In the genomic region with DNA sequence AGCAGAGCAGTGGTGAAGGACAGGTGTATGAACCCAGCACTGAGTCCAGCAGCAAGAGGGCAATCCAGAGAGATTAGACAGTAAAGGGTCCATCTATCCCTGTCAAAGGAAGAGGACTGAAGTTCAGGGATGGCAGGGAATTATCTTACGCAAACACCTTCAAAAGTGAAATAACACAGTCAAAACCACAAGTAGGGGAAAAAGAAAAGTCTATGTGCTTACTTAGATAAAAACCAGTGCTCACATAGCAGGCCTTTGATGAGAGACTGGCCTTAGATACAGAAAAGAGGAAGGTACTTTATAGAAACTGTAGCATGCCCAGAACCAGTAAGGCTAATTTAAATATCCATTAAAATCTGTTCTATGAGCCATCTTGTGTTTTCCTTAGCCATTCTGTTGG, we compare ENCODE assay signal across 29 mouse cellular contexts. TPM values are rescaled to one million over a fixed set of nuclear protein-coding genes. Genes with fewer than 3 reads are reported as not detected.
A peak's percentile ranks its signal among the peaks of the same experiment; 100 is the strongest.
DNase-seq lines count a peak whose midpoint lies in the region; ATAC-seq lines count a peak whose summit lies in the region.
"Had no signal": no experiment of that assay in that cellular context is flagged by ENCODE, and none has a peak within 500 bp of the region (broad histone marks: within the 10 kb centered on the region; RNA-seq: fewer than 3 reads in every experiment).

No protein-coding gene starts in this region.

- H3K27ac ChIP-seq in liver, embryonic 12.5 days, result no peak overlapping the region
- no peak overlapping the region for H3K27ac ChIP-seq in kidney, embryonic 15.5 days
- H3K27ac ChIP-seq: limb, embryonic 12.5 days; liver, embryonic 15.5 days; stomach, postnatal 0 days had no signal

- H3K9ac ChIP-seq in liver, embryonic 12.5 days, result no peak overlapping the region
- H3K9ac ChIP-seq in kidney, embryonic 15.5 days, result no peak overlapping the region
- H3K9ac ChIP-seq: limb, embryonic 12.5 days; liver, embryonic 15.5 days had no signal

- H3K4me1 ChIP-seq in liver, embryonic 12.5 days, result peaks cover 24% of the 10 kb centered on the region
- H3K4me1 ChIP-seq in kidney, embryonic 15.5 days, result peaks cover 27% of the 10 kb centered on the region

- H3K36me3 ChIP-seq in liver, embryonic 12.5 days, result no peaks in the 10 kb centered on the region
- no peaks in the 10 kb centered on the region for H3K36me3 ChIP-seq in kidney, embryonic 15.5 days
- H3K36me3 ChIP-seq: G1E; limb, embryonic 12.5 days; liver, embryonic 15.5 days had no signal

- DNase-seq in A20 (ENCODE audit: low read depth, low spot score) (peak; percentile 59), MEL-GATA-1-ER (ENCODE audit: extremely low read depth, low read depth) (peak; percentile 94)
- no peak for DNase-seq in heart, adult 9 months (ENCODE audit: low spot score in 2 of 2)
- DNase-seq: adrenal gland, postnatal 25 days; cerebellum, adult 18-20 months; cerebellum, postnatal 10 days; gastrocnemius, postnatal 25 days; heart, postnatal 14 days; kidney, adult 9 months; kidney, postnatal 14 days; layer of hippocampus, adult 9-11 months; lung, postnatal 4 days; right cerebral cortex, postnatal 25 days; thymus, adult 18-20 months; thymus, postnatal 25 days had no signal

- peak; percentile 26; the same call in 1 of the 2 replicates for ATAC-seq in liver, embryonic 12.5 days
- ATAC-seq in megakaryocyte progenitor cell, adult 5-6 weeks (replicated peaks; ENCODE audit: poor library complexity), result peak; percentile 54
- ATAC-seq in frontal cortex, adult (ENCODE audit: low TSS enrichment), result no peak
- no peak for ATAC-seq in kidney, embryonic 15.5 days (replicated peaks; ENCODE audit: low FRiP score)
- ATAC-seq: forebrain, embryonic 16.5 days; hindbrain, embryonic 16.5 days; intestine, postnatal 0 days; midbrain, embryonic 16.5 days had no signal

- no peak overlapping the region for H3K4me3 ChIP-seq in liver, embryonic 12.5 days
- no peak overlapping the region for H3K4me3 ChIP-seq in kidney, embryonic 15.5 days (replicated peaks)
- H3K4me3 ChIP-seq: erythroblast, embryonic 14.5 days; limb, embryonic 12.5 days; liver, embryonic 15.5 days had no signal

- 37% methylated on average over 1 of the region's 1 CpGs for WGBS in liver, embryonic 12.5 days (ENCODE audit: insufficient replicate concordance)
- WGBS in kidney, embryonic 15.5 days, result 97% methylated on average over 1 of the region's 1 CpGs

- H3K9me3 ChIP-seq in liver, embryonic 12.5 days (replicated peaks), result no peaks in the 10 kb centered on the region
- H3K9me3 ChIP-seq in kidney, embryonic 15.5 days (replicated peaks), result no peaks in the 10 kb centered on the region
- H3K9me3 ChIP-seq: G1E; limb, embryonic 12.5 days; liver, embryonic 15.5 days had no signal

- no peak overlapping the region for H3K4me2 ChIP-seq in liver, embryonic 12.5 days
- H3K4me2 ChIP-seq in kidney, embryonic 15.5 days, result no peak overlapping the region
- H3K4me2 ChIP-seq: limb, embryonic 12.5 days; liver, embryonic 15.5 days; midbrain, embryonic 11.5 days had no signal

- H3K27me3 ChIP-seq in liver, embryonic 12.5 days (replicated peaks), result no peaks in the 10 kb centered on the region
- H3K27me3 ChIP-seq in kidney, embryonic 15.5 days, result peaks cover 9% of the 10 kb centered on the region; the same call in 1 of the 2 replicates
- H3K27me3 ChIP-seq: limb, embryonic 12.5 days; liver, embryonic 15.5 days had no signal

RNA-seq across cellular contexts. Expression of a gene that starts 40.4 kb away (rescaled TPM):
- 9.4 and 9.7 TPM in 2 replicates for polyA plus RNA-seq in liver, embryonic 12.5 days (2016; fragmentation: Nextera tagmentation; extraction: Ambion mirVana)
- 10.1 and 11.9 TPM in 2 replicates for total RNA-seq in megakaryocyte progenitor cell, adult 5-6 weeks (2015)
- 8.8 and 16.0 TPM in 2 replicates for total RNA-seq in megakaryocyte progenitor cell, adult 5-6 weeks (2017)
- polyA plus RNA-seq in kidney, embryonic 15.5 days (2015; fragmentation: Nextera tagmentation; extraction: Ambion mirVana), result 28.7 and 29.8 TPM in 2 replicates

Comparison
In these comparisons a context has a peak if more than half of its experiments do, and no peak if none do; other contexts are left out.
1. DNase-seq: peak in A20 (single experiment) and MEL-GATA-1-ER (single experiment); none in heart, adult 9 months (0 of 2).
2. ATAC-seq: peak in liver, embryonic 12.5 days (single experiment) and megakaryocyte progenitor cell, adult 5-6 weeks (single experiment); none in frontal cortex, adult (single experiment) and kidney, embryonic 15.5 days (single experiment).